Mouse (Mus musculus): Measurements from ENCODE around the gene Gbx1.

DNA sequence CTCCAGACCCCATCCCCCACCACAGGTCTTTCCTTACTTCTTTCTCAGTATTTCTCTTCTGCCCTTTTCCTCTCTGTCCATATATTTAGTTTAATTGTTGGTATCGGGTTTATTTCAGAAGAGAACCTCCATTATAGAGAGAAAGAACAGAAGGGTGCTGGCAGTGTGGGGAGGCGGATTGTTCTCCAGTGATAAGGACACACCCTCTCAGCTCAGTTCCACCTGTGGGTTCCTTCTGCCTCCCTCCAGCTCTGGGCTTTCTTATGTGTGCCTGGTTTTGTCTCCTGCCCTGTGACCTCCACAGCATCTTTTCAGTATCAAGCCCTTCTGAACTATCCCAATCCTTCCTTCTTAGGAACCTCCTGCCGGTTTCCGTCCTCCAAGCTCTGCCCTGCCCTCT lies 2.5 kb downstream of the Gbx1 start:
- TF ChIP-seq GATA1 (IDR thresholded peaks at IDR 0.05; ENCODE audit: borderline replicate concordance, low read length): no peak
- no peak for TF ChIP-seq FLI1 (IDR thresholded peaks at IDR 0.05; ENCODE audit: low read length)

Measured in megakaryocyte, embryonic 14.5 days (primary cell).